Mouse (Mus musculus) kidney, adult 2 months (tissue): ENCODE data around the gene Peak1.

Experiments
- CTCF ChIP-seq: fragments of 200-500 bp; conservative IDR thresholded peaks from 2 replicates; pipeline ENCODE4 v1.5.1; 2011; ENCODE audit warnings: low read depth, mild to moderate bottlenecking, control low read depth, low read length, moderate library complexity, mixed read lengths; ENCODE audit not compliant: insufficient read depth, insufficient read length
- POLR2A ChIP-seq: fragments of 200-500 bp; IDR thresholded peaks from one replicate; pipeline ENCODE4 v1.6.1; 2011; ENCODE audit warnings: low read depth, low read length, control low read depth

DNA sequence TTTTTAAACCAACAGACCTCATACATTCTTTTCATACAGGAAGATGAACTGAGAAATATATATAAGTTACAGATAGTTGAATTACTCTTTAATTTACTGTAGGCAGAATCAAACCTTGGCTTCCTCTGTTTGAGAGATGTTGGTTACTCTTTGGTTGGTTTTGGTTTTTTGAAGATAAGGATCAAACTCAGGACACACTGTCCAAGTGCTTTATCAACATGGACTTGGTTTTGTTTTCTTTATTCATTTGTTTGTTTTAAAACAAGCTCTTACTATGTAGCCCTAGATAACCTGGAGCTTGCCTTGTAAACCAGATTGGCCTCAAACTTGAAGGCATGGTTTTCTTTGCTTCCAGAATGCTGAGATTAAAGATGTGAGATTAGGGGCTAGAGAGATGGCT lies 85.1 kb downstream of the Peak1 start:
- TF ChIP-seq CTCF: no peak
- no peak for TF ChIP-seq POLR2A
